Mouse (Mus musculus) erythroblast, embryonic 14.5 days (primary cell): ENCODE measurements around the gene Sipa1l3.

ENCODE experiments used
- GATA1 ChIP-seq: IDR thresholded peaks from 2 replicates; pipeline ENCODE4 v1.6.1; 2012; ENCODE audit warnings: low read length, inconsistent platforms, mixed read lengths
- TAL1 ChIP-seq: IDR thresholded peaks from 3 replicates; pipeline ENCODE4 v1.6.1; 2012; ENCODE audit warnings: low read length, inconsistent platforms, mixed read lengths

GRCm38 (mm10) chr7:29410402-29410801 is 108.0 kb downstream of the Sipa1l3 start:
- TF ChIP-seq TAL1 (no peak), GATA1 (no peak)
